Mouse (Mus musculus): Measurements from ENCODE around the gene Lyg2.

DNA sequence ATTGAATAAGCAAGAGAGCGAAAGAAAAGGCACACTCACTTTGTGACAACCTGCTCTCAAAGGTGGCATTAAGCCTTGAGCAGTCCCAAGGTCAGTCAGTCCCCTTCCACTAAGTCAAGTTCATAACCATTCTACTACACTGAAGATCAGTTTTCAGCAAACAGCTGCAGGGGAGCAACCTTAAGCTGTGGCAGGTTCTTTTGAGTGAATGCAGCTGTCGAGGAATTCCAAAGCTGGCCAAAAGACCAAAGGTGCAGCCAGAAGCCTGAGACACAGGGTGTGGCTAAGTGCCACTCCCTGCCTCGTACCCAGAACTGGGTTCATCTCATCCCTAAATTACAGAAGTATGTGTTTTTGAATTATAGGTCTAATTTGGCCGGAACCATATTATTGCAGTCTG lies 16.5 kb downstream of the Lyg2 start:
- TF ChIP-seq POLR2A (IDR thresholded peaks at IDR 0.05; ENCODE audit: insufficient read length, low read depth) (no peak), SRF (IDR thresholded peaks at IDR 0.05; ENCODE audit: control insufficient read depth, insufficient read length, low read depth) (no peak), TCF12 (IDR thresholded peaks at IDR 0.05; ENCODE audit: insufficient read depth, poor library complexity, severe bottlenecking) (peak; percentile 61), E2F4 (IDR thresholded peaks at IDR 0.05; ENCODE audit: insufficient read depth) (no peak), REST (IDR thresholded peaks at IDR 0.05; ENCODE audit: insufficient read depth, insufficient read length) (no peak), CEBPB (IDR thresholded peaks at IDR 0.05; ENCODE audit: insufficient read depth, poor library complexity, severe bottlenecking) (no peak), TCF3 (IDR thresholded peaks at IDR 0.05; ENCODE audit: insufficient read length, low read depth) (no peak), MAX (IDR thresholded peaks at IDR 0.05; ENCODE audit: low read depth) (no peak)

Data from myocyte (in vitro differentiated cells).